Mouse (Mus musculus): Measurements from ENCODE around the gene Htatip2. TPM values are rescaled to one million over a fixed set of nuclear protein-coding genes. Genes with fewer than 3 reads are reported as not detected.

Htatip2 gene
- polyA plus RNA-seq, 2 experiments = 5.4 to 10.3 TPM

DNA sequence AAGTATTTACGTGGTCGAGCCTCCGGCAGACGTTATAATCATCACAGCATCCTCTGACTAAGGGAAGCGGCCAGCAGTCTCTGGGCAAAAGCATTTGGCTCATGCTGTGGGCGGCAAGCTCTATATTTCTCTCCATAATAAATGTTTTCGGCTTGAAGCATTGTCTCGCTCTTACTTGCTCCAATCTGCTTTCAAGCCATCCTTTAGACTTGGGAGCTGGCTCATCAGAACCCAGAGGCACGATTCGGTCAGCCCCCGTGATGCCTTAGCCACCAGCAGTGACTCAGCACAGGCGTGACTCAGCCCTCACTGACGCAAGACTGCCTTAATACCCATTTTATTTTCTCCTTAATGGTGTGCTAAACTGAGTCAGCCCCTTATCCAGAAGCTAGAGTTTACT is 3.7 kb downstream of the Htatip2 start:
- 63% methylated on average over 13 of the region's 13 CpGs for WGBS
- no peaks in the 10 kb centered on the region for H3K36me3 ChIP-seq (ENCODE audit: control insufficient read depth, insufficient read depth, low read length)
- H3K9me3 ChIP-seq (ENCODE audit: control insufficient read depth, low read length) = no peaks in the 10 kb centered on the region
- H3K9ac ChIP-seq (ENCODE audit: low read depth, low read length, severe bottlenecking) = no peak overlapping the region
- no peak overlapping the region for H3K4me2 ChIP-seq (replicated peaks; ENCODE audit: low read depth, low read length, severe bottlenecking)
- H3K27ac ChIP-seq (replicated peaks; ENCODE audit: low read depth, low read length) = no peak overlapping the region
- H3K4me1 ChIP-seq (ENCODE audit: control insufficient read depth, insufficient read depth, low read length) = no peaks in the 10 kb centered on the region
- ATAC-seq (ENCODE audit: low FRiP score, low read depth) (no peak), DNase-seq (ENCODE audit: low spot score) (no peak)
- TF ChIP-seq POLR2A (IDR thresholded peaks at IDR 0.05; ENCODE audit: borderline replicate concordance, extremely low read depth, insufficient read depth, insufficient read length) = no peak
- no peak overlapping the region for H3K4me3 ChIP-seq (replicated peaks; ENCODE audit: low read length)
- H3K27me3 ChIP-seq (ENCODE audit: control insufficient read depth, insufficient read depth, low read length) = no peaks in the 10 kb centered on the region

DNA sequence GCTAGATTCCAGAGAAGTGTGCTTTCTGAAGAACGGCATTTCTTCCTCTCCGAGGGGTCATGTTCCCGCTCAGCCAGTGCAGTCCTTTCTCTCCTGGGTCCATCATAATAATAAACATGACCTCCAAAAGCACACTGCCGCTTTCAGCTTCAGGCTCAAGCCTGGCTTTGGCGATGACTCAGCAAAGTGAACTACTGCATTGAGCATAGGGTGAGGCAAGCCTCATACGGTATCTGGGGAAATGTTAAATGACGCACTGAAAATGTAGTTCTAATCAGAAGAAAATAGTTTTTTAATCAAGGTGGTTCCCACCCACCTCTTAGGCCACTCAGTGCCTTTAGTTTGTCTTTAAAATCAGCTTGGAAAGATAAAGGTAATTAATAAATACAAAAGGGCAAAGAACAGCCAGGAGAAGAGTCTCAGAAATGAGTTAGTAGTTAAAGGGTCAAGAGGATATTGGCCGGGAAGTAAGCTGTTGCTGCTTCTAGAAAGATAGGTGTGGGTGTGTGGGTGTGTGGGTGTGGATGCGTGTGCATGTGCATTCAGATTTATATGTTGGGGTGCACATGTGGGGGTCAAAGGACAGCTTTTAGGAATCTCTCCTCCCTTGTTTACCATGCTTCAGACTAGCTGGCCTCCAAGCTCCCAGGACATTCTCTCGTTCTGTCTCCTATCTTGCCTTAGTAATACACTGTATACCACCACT is 5.2 kb downstream of the Htatip2 start:
- no peaks in the 10 kb centered on the region for H3K4me1 ChIP-seq (ENCODE audit: control insufficient read depth, insufficient read depth, low read length)
- no peak overlapping the region for H3K9ac ChIP-seq (ENCODE audit: low read depth, low read length, severe bottlenecking)
- H3K9me3 ChIP-seq (ENCODE audit: control insufficient read depth, low read length) = no peaks in the 10 kb centered on the region
- DNase-seq (ENCODE audit: low spot score) (no peak), ATAC-seq (ENCODE audit: low FRiP score, low read depth) (no peak)
- H3K36me3 ChIP-seq (ENCODE audit: control insufficient read depth, insufficient read depth, low read length) = no peaks in the 10 kb centered on the region
- no peaks in the 10 kb centered on the region for H3K27me3 ChIP-seq (ENCODE audit: control insufficient read depth, insufficient read depth, low read length)
- TF ChIP-seq POLR2A (IDR thresholded peaks at IDR 0.05; ENCODE audit: borderline replicate concordance, extremely low read depth, insufficient read depth, insufficient read length) = no peak
- H3K27ac ChIP-seq (replicated peaks; ENCODE audit: low read depth, low read length) = no peak overlapping the region
- H3K4me2 ChIP-seq (replicated peaks; ENCODE audit: low read depth, low read length, severe bottlenecking) = no peak overlapping the region
- H3K4me3 ChIP-seq (replicated peaks; ENCODE audit: low read length) = no peak overlapping the region
- WGBS = 80% methylated on average over 10 of the region's 10 CpGs

DNA sequence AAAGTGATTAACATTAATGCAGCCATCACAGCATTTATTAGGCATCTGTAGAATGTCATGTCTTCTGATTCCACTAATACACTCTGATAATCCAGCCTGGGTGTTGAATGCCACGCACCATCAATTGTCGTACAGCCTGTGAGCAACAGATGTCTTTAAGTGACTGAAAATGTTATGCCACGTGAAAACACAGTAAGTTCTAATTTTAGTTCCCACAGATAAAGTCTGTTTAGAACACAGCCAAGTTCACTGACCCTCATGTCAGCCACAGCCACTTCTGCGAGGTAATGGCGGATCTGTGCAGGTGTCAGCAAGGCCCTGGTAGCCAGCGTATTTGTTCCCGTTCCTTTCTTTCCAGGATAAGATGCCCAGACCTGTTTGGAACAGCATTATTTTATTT is 7.3 kb downstream of the Htatip2 start:
- WGBS = 92% methylated on average over 7 of the region's 7 CpGs
- H3K27me3 ChIP-seq (ENCODE audit: control insufficient read depth, insufficient read depth, low read length) = no peaks in the 10 kb centered on the region
- H3K27ac ChIP-seq (replicated peaks; ENCODE audit: low read depth, low read length) = no peak overlapping the region
- no peak overlapping the region for H3K4me3 ChIP-seq (replicated peaks; ENCODE audit: low read length)
- no peaks in the 10 kb centered on the region for H3K4me1 ChIP-seq (ENCODE audit: control insufficient read depth, insufficient read depth, low read length)
- DNase-seq (ENCODE audit: low spot score) = no peak
- H3K36me3 ChIP-seq (ENCODE audit: control insufficient read depth, insufficient read depth, low read length) = no peaks in the 10 kb centered on the region
- no peak for TF ChIP-seq POLR2A (IDR thresholded peaks at IDR 0.05; ENCODE audit: borderline replicate concordance, extremely low read depth, insufficient read depth, insufficient read length)
- no peak for ATAC-seq (ENCODE audit: low FRiP score, low read depth)
- no peaks in the 10 kb centered on the region for H3K9me3 ChIP-seq (ENCODE audit: control insufficient read depth, low read length)
- H3K4me2 ChIP-seq (replicated peaks; ENCODE audit: low read depth, low read length, severe bottlenecking) = no peak overlapping the region
- H3K9ac ChIP-seq (ENCODE audit: low read depth, low read length, severe bottlenecking) = no peak overlapping the region

DNA sequence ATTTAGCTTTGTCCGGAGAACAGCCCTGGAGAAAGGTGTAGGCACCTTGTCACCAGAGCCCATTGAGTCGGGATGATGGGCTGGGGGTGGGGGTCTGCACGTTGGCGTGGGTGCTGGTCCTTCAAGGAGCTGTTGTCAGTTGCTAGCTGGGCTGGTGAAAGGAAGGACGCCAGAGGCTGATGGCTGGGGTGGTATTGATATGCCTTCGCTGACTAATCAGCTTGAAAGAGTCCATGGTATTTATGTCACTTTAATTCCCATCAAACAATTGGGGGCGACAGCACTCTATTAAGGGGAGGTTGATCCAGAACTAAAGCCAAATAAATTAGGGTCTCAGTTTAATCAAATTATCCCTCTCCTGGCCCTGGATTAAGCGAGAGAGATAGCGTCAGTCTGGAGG is 9.6 kb downstream of the Htatip2 start:
- WGBS = 67% methylated on average over 9 of the region's 9 CpGs
- Histone ChIP-seq H3K4me3 (replicated peaks; ENCODE audit: low read length) (no peak overlapping the region), H3K36me3 (ENCODE audit: control insufficient read depth, insufficient read depth, low read length) (no peaks in the 10 kb centered on the region), H3K4me1 (ENCODE audit: control insufficient read depth, insufficient read depth, low read length) (no peaks in the 10 kb centered on the region), H3K9ac (ENCODE audit: low read depth, low read length, severe bottlenecking) (no peak overlapping the region), H3K27ac (replicated peaks; ENCODE audit: low read depth, low read length) (no peak overlapping the region), H3K9me3 (ENCODE audit: control insufficient read depth, low read length) (no peaks in the 10 kb centered on the region), H3K27me3 (ENCODE audit: control insufficient read depth, insufficient read depth, low read length) (no peaks in the 10 kb centered on the region), H3K4me2 (replicated peaks; ENCODE audit: low read depth, low read length, severe bottlenecking) (no peak overlapping the region)
- DNase-seq (ENCODE audit: low spot score) (no peak), ATAC-seq (ENCODE audit: low FRiP score, low read depth) (no peak)
- no peak for TF ChIP-seq POLR2A (IDR thresholded peaks at IDR 0.05; ENCODE audit: borderline replicate concordance, extremely low read depth, insufficient read depth, insufficient read length)

DNA sequence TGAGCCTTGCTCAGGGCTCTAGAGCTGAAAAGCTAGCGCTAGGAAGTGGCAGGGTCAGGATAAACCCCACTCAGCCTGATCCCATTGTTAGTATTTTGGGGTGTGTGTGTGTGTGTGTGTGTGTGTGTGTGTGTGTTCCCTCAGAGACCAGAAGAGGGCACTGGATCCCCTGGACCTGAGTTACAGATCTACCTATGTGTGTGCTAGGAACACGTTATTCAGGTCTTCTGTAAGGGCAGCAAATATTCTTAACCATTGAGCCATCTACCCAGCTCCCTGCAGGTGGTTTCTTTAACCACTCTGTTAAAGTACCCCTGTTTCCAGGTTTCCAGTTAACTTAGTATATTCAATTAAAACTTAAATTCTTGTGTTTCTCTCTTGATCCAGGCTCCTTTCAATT is 15.5 kb downstream of the Htatip2 start:
- no peaks in the 10 kb centered on the region for H3K36me3 ChIP-seq (ENCODE audit: control insufficient read depth, insufficient read depth, low read length)
- no peak overlapping the region for H3K4me2 ChIP-seq (replicated peaks; ENCODE audit: low read depth, low read length, severe bottlenecking)
- H3K9ac ChIP-seq (ENCODE audit: low read depth, low read length, severe bottlenecking) = no peak overlapping the region
- H3K27ac ChIP-seq (replicated peaks; ENCODE audit: low read depth, low read length) = no peak overlapping the region
- DNase-seq (ENCODE audit: low spot score) (no peak), ATAC-seq (ENCODE audit: low FRiP score, low read depth) (no peak)
- TF ChIP-seq POLR2A (IDR thresholded peaks at IDR 0.05; ENCODE audit: borderline replicate concordance, extremely low read depth, insufficient read depth, insufficient read length) = no peak
- 0 out of 2 replicates have a peak, but pooled peaks cover 3% of the 10 kb centered on the region for H3K4me1 ChIP-seq (ENCODE audit: control insufficient read depth, insufficient read depth, low read length)
- H3K27me3 ChIP-seq (ENCODE audit: control insufficient read depth, insufficient read depth, low read length) = no peaks in the 10 kb centered on the region
- 90% methylated on average over 2 of the region's 2 CpGs for WGBS
- H3K9me3 ChIP-seq (ENCODE audit: control insufficient read depth, low read length) = no peaks in the 10 kb centered on the region
- no peak overlapping the region for H3K4me3 ChIP-seq (replicated peaks; ENCODE audit: low read length)

All from limb, embryonic 14.5 days (tissue).